Mouse (Mus musculus): ENCODE measurements around the gene Kif5a.

- no peak for TF ChIP-seq CTCF (conservative IDR thresholded peaks at IDR 0.05 in 1 of 2, IDR thresholded peaks at IDR 0.05 in 1 of 2; ENCODE audit: low read depth in 2 of 2, low read length in 2 of 2)
- no peak for TF ChIP-seq KAT2A (IDR thresholded peaks at IDR 0.05; ENCODE audit: insufficient replicate concordance, low read length)
- no peak for TF ChIP-seq EP300 (IDR thresholded peaks at IDR 0.05; ENCODE audit: low read length)
- TF ChIP-seq JUN (IDR thresholded peaks at IDR 0.05; ENCODE audit: insufficient read depth, low read depth, low read length): no peak
- TF ChIP-seq MAFK (IDR thresholded peaks at IDR 0.05; ENCODE audit: insufficient replicate concordance, low read length): no peak
- TF ChIP-seq CHD2 (IDR thresholded peaks at IDR 0.05; ENCODE audit: low read length): no peak
- TF ChIP-seq MXI1 (IDR thresholded peaks at IDR 0.05; ENCODE audit: low read depth, low read length): no peak
- TF ChIP-seq POLR2A (IDR thresholded peaks at IDR 0.05; ENCODE audit: low read depth, low read length): no peak
- TF ChIP-seq ELF1 (IDR thresholded peaks at IDR 0.05; ENCODE audit: low read depth, low read length): no peak
Observed at GRCm38 (mm10) chr10:127282620-127283215, 19.6 kb upstream of the Kif5a start.
